Mouse (Mus musculus): ENCODE data around the gene Kctd19. TPM values are rescaled to one million over a fixed set of nuclear protein-coding genes. Genes with fewer than 3 reads are reported as not detected.
A peak's percentile ranks its signal among the peaks of the same experiment; 100 is the strongest.

Gene Kctd19
- total RNA-seq, 2 experiments from 2014 or later, result not detected

- DNase-seq, result no peak
These were observed 56.6 kb downstream of the Kctd19 start for GRCm38 (mm10) chr8:105356681-105357080.

GRCm38 (mm10) chr8:105355179-105356024 is 57.9 kb downstream of the Kctd19 start:
- no peak for DNase-seq

GRCm38 (mm10) chr8:105354549-105354948 is 58.8 kb downstream of the Kctd19 start:
- no peak for DNase-seq

- DNase-seq, result no peak
These were observed 59.6 kb downstream of the Kctd19 start for GRCm38 (mm10) chr8:105353583-105354135.

GRCm38 (mm10) chr8:105350186-105350585 is 63.1 kb downstream of the Kctd19 start:
- no peak for DNase-seq

- DNase-seq, result no peak
These were observed 64.1 kb downstream of the Kctd19 start for GRCm38 (mm10) chr8:105349096-105349771.

- DNase-seq, result no peak
These were observed 64.7 kb downstream of the Kctd19 start, which contains the start of gene Slc9a5 for GRCm38 (mm10) chr8:105348450-105349095. Slc9a5 (plus strand) TSS chr8:105348843.

- peak; percentile 95 for DNase-seq
These were observed 65.7 kb downstream of the Kctd19 start, which contains the start of gene Fhod1 for GRCm38 (mm10) chr8:105347428-105348221. Fhod1 (minus strand) TSS chr8:105347953.

GRCm38 (mm10) chr8:105346611-105347427 is 66.5 kb downstream of the Kctd19 start:
- DNase-seq, result peak; percentile 84

GRCm38 (mm10) chr8:105345061-105345975 is 68.0 kb downstream of the Kctd19 start:
- DNase-seq, result no peak

GRCm38 (mm10) chr8:105343791-105344574 is 69.3 kb downstream of the Kctd19 start:
- DNase-seq, result no peak

- DNase-seq, result no peak
These were observed 70.5 kb downstream of the Kctd19 start for GRCm38 (mm10) chr8:105342768-105343167.

GRCm38 (mm10) chr8:105341399-105341798 is 71.9 kb downstream of the Kctd19 start:
- no peak for DNase-seq

- DNase-seq, result no peak
These were observed 73.2 kb downstream of the Kctd19 start for GRCm38 (mm10) chr8:105339886-105340635.

GRCm38 (mm10) chr8:105338992-105339391 is 74.3 kb downstream of the Kctd19 start:
- no peak for DNase-seq

GRCm38 (mm10) chr8:105336373-105337130 is 76.8 kb downstream of the Kctd19 start:
- no peak for DNase-seq
